Mouse (Mus musculus) bone marrow, adult 2 months (tissue): ENCODE data around the gene Tmsb4x.

Experiments
- CTCF ChIP-seq: fragments of 200-500 bp; IDR thresholded peaks from 2 replicates; pipeline ENCODE4 v1.5.1; 2011; ENCODE audit warnings: low read length, control low read depth; ENCODE audit not compliant: control insufficient read depth, insufficient read depth
- POLR2A ChIP-seq: fragments of 200-500 bp; IDR thresholded peaks from 2 replicates; pipeline ENCODE4 v1.6.1; 2011; ENCODE audit warnings: low read depth, mild to moderate bottlenecking, control low read depth, low read length, borderline replicate concordance; ENCODE audit not compliant: control insufficient read depth

DNA sequence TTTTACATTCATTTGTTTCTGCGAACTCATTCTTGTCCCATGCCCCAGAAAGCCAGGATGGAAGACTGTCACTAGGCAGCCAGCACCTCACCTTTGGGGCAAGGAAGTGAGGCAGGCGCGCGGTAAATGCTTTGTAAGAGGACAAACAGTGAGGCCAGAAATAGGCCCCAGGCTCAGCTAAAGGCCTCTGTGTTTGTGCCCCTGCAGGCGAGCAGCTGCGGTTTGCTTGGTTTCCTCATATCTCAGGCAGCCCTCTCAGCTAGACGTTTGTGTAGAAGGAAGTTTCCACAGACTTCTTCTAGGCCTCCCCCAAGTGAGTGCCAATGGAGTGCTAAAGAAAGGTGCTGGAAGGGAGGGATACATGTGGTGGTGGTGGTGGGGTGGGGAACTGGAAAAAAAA is 18.0 kb upstream of the Tmsb4x start:
- TF ChIP-seq CTCF (no peak), POLR2A (no peak)
